Mouse (Mus musculus) limb, embryonic 11.5 days (tissue): ENCODE results near the gene Ociad1. TPM values are rescaled to one million over a fixed set of nuclear protein-coding genes. Genes with fewer than 3 reads are reported as not detected.
A peak's percentile ranks its signal among the peaks of the same experiment; 100 is the strongest.
"Not testable (repeated sequence)": the region's sequence is repeated elsewhere in the genome, so short reads cannot be mapped to it uniquely, and the experiment has no call there.

Source experiments
- ATAC-seq: fragments of 200-750 bp; cut with Nextera tagmentation; 2 replicates; pipeline ENCODE4 v1.8.0; 2017; ENCODE audit warnings: low read depth; ENCODE audit not compliant: insufficient number of reproducible peaks, low FRiP score, low TSS enrichment
- DNase-seq: peaks from one replicate; pipeline ENCODE4 v3.0.0-alpha.2; 2015; ENCODE audit warnings: low spot score
- H3K27ac ChIP-seq: fragments of 300-500 bp; sonication (generic); replicated peaks from 2 replicates; pipeline ENCODE4 v1.5.1; 2014; ENCODE audit warnings: low read depth, mild to moderate bottlenecking, low read length
- H3K27me3 ChIP-seq: fragments of 300-500 bp; sonication (generic); 2 replicates; pipeline ENCODE4 v1.6.1; 2014; ENCODE audit warnings: mild to moderate bottlenecking, low read length, mixed read lengths; ENCODE audit not compliant: control insufficient read depth, insufficient read depth
- H3K36me3 ChIP-seq: fragments of 300-500 bp; sonication (generic); 2 replicates; pipeline ENCODE4 v1.6.1; 2014; ENCODE audit warnings: mild to moderate bottlenecking, low read length, moderate library complexity, mixed read lengths; ENCODE audit not compliant: control insufficient read depth, insufficient read depth
- H3K4me1 ChIP-seq: fragments of 300-500 bp; sonication (generic); 2 replicates; pipeline ENCODE4 v1.6.1; 2014; ENCODE audit warnings: low read length, mixed read lengths; ENCODE audit not compliant: control insufficient read depth, insufficient read depth
- H3K4me2 ChIP-seq: fragments of 300-500 bp; sonication (generic); 2 replicates; pipeline ENCODE4 v1.6.1; 2014; ENCODE audit warnings: low read depth, mild to moderate bottlenecking, moderate library complexity; ENCODE audit not compliant: severe bottlenecking
- H3K4me3 ChIP-seq: fragments of 300-500 bp; sonication (generic); 2 replicates; pipeline ENCODE4 v1.5.1; 2014; ENCODE audit warnings: low read depth, low read length
- H3K9ac ChIP-seq: fragments of 300-500 bp; sonication (generic); 2 replicates; pipeline ENCODE4 v1.6.1; 2014; ENCODE audit warnings: mild to moderate bottlenecking, low read length
- H3K9me3 ChIP-seq: fragments of 300-500 bp; sonication (generic); 2 replicates; pipeline ENCODE4 v1.6.1; 2016; ENCODE audit warnings: low read length; ENCODE audit not compliant: control insufficient read depth
- WGBS: fragments of 180-500 bp; shearing (Covaris S2); extraction: QIAGEN DNeasy Blood & Tissue Kit; methylation state at CpG from one replicate; pipeline ENCODE4 v1.1.7; 2014; 5-methylcytosine and 5-hydroxymethylcytosine counted together
- polyA plus RNA-seq: library from polyadenylated mRNA; unstranded; fragments of >200 nt; fragmentation: Nextera tagmentation; extraction: Ambion mirVana; gene quantifications from 2 replicates; pipeline ENCODE4 v1.2.1, GENCODE M21; 2014

Gene Ociad1
- polyA plus RNA-seq, 1 experiment from 2014 or later, result 144 TPM

DNA sequence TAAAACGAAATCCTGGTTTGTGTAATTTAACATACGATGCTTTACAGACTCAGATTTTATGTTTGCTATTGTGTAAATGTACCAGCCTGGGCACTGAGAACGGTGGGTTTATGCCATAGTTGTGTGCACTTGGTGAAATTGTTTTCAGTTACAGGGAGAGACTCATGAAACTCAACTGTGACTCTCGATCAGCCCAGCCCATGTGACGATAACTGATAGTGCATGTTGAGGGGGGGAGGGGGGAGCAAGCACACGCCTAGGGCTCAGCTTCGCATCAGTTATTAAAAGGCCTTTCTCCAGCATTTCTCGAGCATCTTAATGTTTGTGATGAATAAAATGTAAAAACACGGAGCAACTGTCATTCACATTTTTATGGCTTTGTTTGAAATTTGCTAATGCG lies 21.0 kb downstream of the Ociad1 start:
- no peak for ATAC-seq
- Histone ChIP-seq H3K4me2 (no peak overlapping the region), H3K27me3 (no peaks in the 10 kb centered on the region), H3K4me3 (no peak overlapping the region), H3K9me3 (no peaks in the 10 kb centered on the region), H3K4me1 (no peaks in the 10 kb centered on the region), H3K9ac (no peak overlapping the region), H3K27ac (no peak overlapping the region), H3K36me3 (peaks cover 10% of the 10 kb centered on the region; the same call in 1 of the 2 replicates)
- no peak for DNase-seq
- WGBS, result 92% methylated on average over 10 of the region's 10 CpGs

GRCm38 (mm10) chr5:73314654-73315053 lies 22.1 kb downstream of the Ociad1 start:
- Histone ChIP-seq H3K9me3 (no peaks in the 10 kb centered on the region), H3K4me2 (no peak overlapping the region), H3K4me1 (no peaks in the 10 kb centered on the region), H3K36me3 (peaks cover 10% of the 10 kb centered on the region; the same call in 1 of the 2 replicates), H3K27ac (no peak overlapping the region), H3K9ac (no peak overlapping the region), H3K27me3 (no peaks in the 10 kb centered on the region), H3K4me3 (no peak overlapping the region)
- WGBS, result 94% methylated on average over 2 of the region's 2 CpGs
- ATAC-seq (no peak), DNase-seq (no peak)

DNA sequence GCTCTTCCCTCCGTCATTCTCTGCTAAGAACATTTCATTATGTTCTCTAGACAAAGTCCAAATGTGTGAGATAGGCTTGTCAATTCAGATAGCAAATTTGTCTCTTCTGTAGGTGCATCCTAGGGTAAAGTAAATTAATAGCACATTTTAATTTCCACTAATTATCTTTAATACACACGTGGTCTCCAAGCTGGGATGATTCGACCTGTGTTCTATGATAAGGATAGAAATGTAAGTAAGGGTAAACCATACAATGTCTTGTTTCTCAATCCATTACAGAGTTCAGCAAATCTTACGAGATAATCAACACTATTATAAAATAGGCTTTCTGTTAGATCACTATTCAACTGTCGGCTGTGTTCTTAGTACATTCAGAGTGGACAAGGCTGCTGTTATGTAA lies 26.7 kb downstream of the Ociad1 start:
- H3K4me2 ChIP-seq, result no peak overlapping the region
- DNase-seq (no peak), ATAC-seq (no peak)
- H3K27ac ChIP-seq, result no peak overlapping the region
- H3K36me3 ChIP-seq, result peaks cover 4% of the 10 kb centered on the region; the same call in 1 of the 2 replicates
- WGBS, result 92% methylated on average over 5 of the region's 5 CpGs
- no peaks in the 10 kb centered on the region for H3K9me3 ChIP-seq
- H3K4me1 ChIP-seq, result no peaks in the 10 kb centered on the region
- H3K27me3 ChIP-seq, result no peaks in the 10 kb centered on the region
- H3K9ac ChIP-seq, result no peak overlapping the region
- H3K4me3 ChIP-seq, result no peak overlapping the region

- H3K27me3 ChIP-seq, ATAC-seq, DNase-seq, H3K4me2 ChIP-seq, H3K9ac ChIP-seq, H3K9me3 ChIP-seq, H3K4me1 ChIP-seq, H3K36me3 ChIP-seq, H3K4me3 ChIP-seq, H3K27ac ChIP-seq: not testable (repeated sequence)
- WGBS, result 95% methylated on average over 1 of the region's 1 CpGs
Measured at GRCm38 (mm10) chr5:73322684-73323083, 30.1 kb downstream of the Ociad1 start.

GRCm38 (mm10) chr5:73323602-73324001 lies 31.0 kb downstream of the Ociad1 start:
- H3K4me1 ChIP-seq, result no peaks in the 10 kb centered on the region
- ATAC-seq (no peak), DNase-seq (no peak)
- WGBS, result 85% methylated on average over 5 of the region's 5 CpGs
- no peak overlapping the region for H3K27ac ChIP-seq
- no peak overlapping the region for H3K4me2 ChIP-seq
- no peaks in the 10 kb centered on the region for H3K36me3 ChIP-seq
- no peaks in the 10 kb centered on the region for H3K27me3 ChIP-seq
- no peak overlapping the region for H3K9ac ChIP-seq
- no peaks in the 10 kb centered on the region for H3K9me3 ChIP-seq
- H3K4me3 ChIP-seq, result no peak overlapping the region

DNA sequence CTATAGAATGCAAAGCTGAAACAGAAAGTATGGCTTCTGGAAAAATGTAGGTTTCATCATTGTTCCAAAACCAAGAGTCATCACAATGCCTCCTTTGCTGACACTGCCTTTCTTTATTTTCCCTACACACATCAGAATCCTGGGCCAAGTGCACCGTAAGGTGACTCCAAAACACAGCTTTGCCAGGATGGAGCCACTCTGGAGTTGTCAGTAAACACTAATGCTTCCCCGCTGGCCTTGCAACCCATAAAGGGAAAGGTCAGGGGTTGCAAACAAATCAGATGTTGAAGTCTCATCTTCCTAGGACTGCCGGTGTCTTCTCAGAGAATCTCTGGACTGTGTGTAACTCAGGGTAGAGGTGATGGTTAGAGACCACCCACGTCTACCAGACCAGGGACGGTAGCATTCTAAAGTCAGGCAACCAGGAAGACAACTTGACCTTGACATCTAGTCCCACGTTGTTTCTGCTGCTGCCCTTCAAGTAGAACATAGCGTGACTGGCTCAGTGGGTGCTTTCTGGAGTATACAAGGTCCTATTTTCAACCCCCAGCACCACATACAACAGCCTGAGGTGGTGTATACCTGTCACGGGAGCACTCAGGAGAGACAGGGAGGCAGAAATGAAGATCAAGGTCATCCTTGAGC lies 32.1 kb downstream of the Ociad1 start:
- ATAC-seq, result no peak
- H3K4me1 ChIP-seq, result no peaks in the 10 kb centered on the region

DNA sequence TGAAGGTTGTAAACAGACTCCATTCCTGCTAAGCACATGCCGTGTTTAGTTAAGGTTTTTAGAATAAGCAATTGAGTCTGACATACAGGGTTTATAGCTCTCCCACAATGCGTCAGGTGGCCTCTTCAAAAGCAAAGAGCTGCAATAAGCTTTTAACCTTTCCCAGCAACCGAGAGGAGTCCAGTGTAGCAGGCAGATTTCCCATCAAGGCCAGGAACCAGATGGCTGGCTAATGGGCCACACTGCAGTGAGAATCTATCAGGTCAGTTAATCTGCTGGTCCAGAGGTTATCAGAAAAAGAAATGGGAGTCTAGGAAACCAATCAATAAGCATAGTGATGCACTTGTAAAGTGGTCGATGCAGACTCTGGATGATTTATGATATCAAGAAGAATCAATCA lies 38.4 kb downstream of the Ociad1 start:
- DNase-seq (peak; percentile 40), ATAC-seq (no peak)
- no peak overlapping the region for H3K4me3 ChIP-seq
- no peak overlapping the region for H3K4me2 ChIP-seq
- H3K4me1 ChIP-seq, result no peaks in the 10 kb centered on the region
- no peaks in the 10 kb centered on the region for H3K9me3 ChIP-seq
- no peak overlapping the region for H3K27ac ChIP-seq
- H3K9ac ChIP-seq, result no peak overlapping the region
- 8% methylated on average over 4 of the region's 4 CpGs for WGBS
- no peaks in the 10 kb centered on the region for H3K36me3 ChIP-seq
- no peaks in the 10 kb centered on the region for H3K27me3 ChIP-seq

More for the DNA sequence above, 32.1 kb downstream of the Ociad1 start:
- 75% methylated on average over 8 of the region's 8 CpGs for WGBS
- Histone ChIP-seq H3K36me3 (no peaks in the 10 kb centered on the region), H3K27ac (no peak overlapping the region), H3K27me3 (no peaks in the 10 kb centered on the region), H3K9ac (no peak overlapping the region), H3K9me3 (no peaks in the 10 kb centered on the region), H3K4me3 (no peak overlapping the region), H3K4me2 (no peak overlapping the region)
- DNase-seq, result no peak

DNA sequence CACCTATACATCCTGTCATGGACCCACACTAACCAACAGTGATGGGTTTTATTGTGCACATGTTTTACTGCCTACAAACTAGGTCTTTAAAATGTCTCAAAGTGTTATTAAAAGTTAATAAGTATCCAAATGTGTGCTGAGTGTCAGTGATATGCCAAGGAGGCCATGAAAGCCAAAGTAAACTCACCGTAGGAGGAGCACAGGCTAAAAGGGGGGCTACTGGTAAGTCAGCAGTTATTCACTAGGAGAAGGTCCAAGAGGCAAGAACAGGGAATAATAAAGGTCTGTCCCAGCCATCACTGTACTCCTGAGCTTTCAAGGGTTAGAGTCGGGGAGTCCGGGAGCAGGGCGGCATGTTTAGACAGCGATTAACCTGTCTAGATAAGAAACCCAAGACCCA lies 43.9 kb downstream of the Ociad1 start:
- H3K36me3 ChIP-seq, result no peaks in the 10 kb centered on the region
- H3K9me3 ChIP-seq, result no peaks in the 10 kb centered on the region
- H3K4me3 ChIP-seq, result no peak overlapping the region
- H3K9ac ChIP-seq, result no peak overlapping the region
- H3K27me3 ChIP-seq, result no peaks in the 10 kb centered on the region
- WGBS, result 46% methylated on average over 5 of the region's 5 CpGs
- ATAC-seq, result no peak
- H3K4me1 ChIP-seq, result 0 out of 2 replicates have a peak, but pooled peaks cover 7% of the 10 kb centered on the region
- H3K4me2 ChIP-seq, result no peak overlapping the region
- no peak overlapping the region for H3K27ac ChIP-seq
- DNase-seq, result no peak
